Mouse (Mus musculus) heart, postnatal 0 days (tissue): ENCODE measurements around the gene Nipal1. TPM values are rescaled to one million over a fixed set of nuclear protein-coding genes. Genes with fewer than 3 reads are reported as not detected.

Experiments used
- ATAC-seq: fragments of 200-750 bp; cut with Nextera tagmentation; 2 replicates; pipeline ENCODE4 v1.8.0; 2017; ENCODE audit warnings: low read depth, moderate number of reproducible peaks, moderate library complexity; ENCODE audit not compliant: insufficient read depth
- DNase-seq: peaks from one replicate; pipeline ENCODE4 v3.0.0-alpha.2; 2016; ENCODE audit warnings: low spot score
- H3K27ac ChIP-seq: fragments of 300-500 bp; sonication (generic); 2 replicates; pipeline ENCODE4 v1.5.1; 2014; ENCODE audit warnings: low read depth, mild to moderate bottlenecking
- H3K27me3 ChIP-seq: fragments of 300-500 bp; sonication (generic); 2 replicates; pipeline ENCODE4 v1.6.1; 2014; ENCODE audit warnings: low read length, mixed read lengths; ENCODE audit not compliant: control insufficient read depth, insufficient read depth
- H3K36me3 ChIP-seq: fragments of 300-500 bp; sonication (generic); replicated peaks from 2 replicates; pipeline ENCODE4 v1.6.1; 2014; ENCODE audit warnings: low read length, mixed read lengths; ENCODE audit not compliant: control insufficient read depth, insufficient read depth
- H3K4me1 ChIP-seq: fragments of 300-500 bp; sonication (generic); 2 replicates; pipeline ENCODE4 v1.6.1; 2014; ENCODE audit warnings: antibody characterized with exemption; ENCODE audit not compliant: control insufficient read depth, insufficient read depth
- H3K4me2 ChIP-seq: fragments of 300-500 bp; sonication (generic); 2 replicates; pipeline ENCODE4 v1.6.1; 2014; ENCODE audit warnings: low read depth, mild to moderate bottlenecking, low read length, moderate library complexity
- H3K4me3 ChIP-seq: fragments of 300-500 bp; sonication (generic); 2 replicates; pipeline ENCODE4 v1.5.1; 2014; ENCODE audit warnings: low read depth, low read length
- H3K9ac ChIP-seq: fragments of 300-500 bp; sonication (generic); replicated peaks from 2 replicates; pipeline ENCODE4 v1.6.1; 2014; ENCODE audit warnings: low read depth, low read length, mixed read lengths
- H3K9me3 ChIP-seq: fragments of 300-500 bp; sonication (generic); replicated peaks from 2 replicates; pipeline ENCODE4 v1.6.1; 2016; ENCODE audit warnings: low read length; ENCODE audit not compliant: control insufficient read depth
- CTCF ChIP-seq: IDR thresholded peaks from 2 replicates; pipeline ENCODE4 v1.5.1; 2016; ENCODE audit warnings: antibody characterized with exemption, control low read depth, low read depth
- EP300 ChIP-seq: IDR thresholded peaks from 2 replicates; pipeline ENCODE4 v1.6.1; 2016; ENCODE audit warnings: antibody characterized with exemption, low read depth
- WGBS: fragments of 180-500 bp; shearing (Covaris S2); extraction: QIAGEN DNeasy Blood & Tissue Kit; methylation state at CpG from one replicate; pipeline ENCODE4 v1.1.7; 2014; 5-methylcytosine and 5-hydroxymethylcytosine counted together
- polyA plus RNA-seq: library from polyadenylated mRNA; unstranded; fragments of >200 nt; fragmentation: Nextera tagmentation; extraction: Ambion mirVana; gene quantifications from 2 replicates; pipeline ENCODE4 v1.2.1, GENCODE M21; 2015
- total RNA-seq: library from RNA; depleted of rRNA; stranded (reverse); fragments of >200 nt; gene quantifications from 2 replicates; pipeline ENCODE4 v1.2.3, GENCODE M21; 2014; ENCODE audit warnings: low replicate concordance

Gene Nipal1
- total and polyA plus RNA-seq, 2 experiments from 2014 or later: 0.46 TPM; not detected in 1

DNA sequence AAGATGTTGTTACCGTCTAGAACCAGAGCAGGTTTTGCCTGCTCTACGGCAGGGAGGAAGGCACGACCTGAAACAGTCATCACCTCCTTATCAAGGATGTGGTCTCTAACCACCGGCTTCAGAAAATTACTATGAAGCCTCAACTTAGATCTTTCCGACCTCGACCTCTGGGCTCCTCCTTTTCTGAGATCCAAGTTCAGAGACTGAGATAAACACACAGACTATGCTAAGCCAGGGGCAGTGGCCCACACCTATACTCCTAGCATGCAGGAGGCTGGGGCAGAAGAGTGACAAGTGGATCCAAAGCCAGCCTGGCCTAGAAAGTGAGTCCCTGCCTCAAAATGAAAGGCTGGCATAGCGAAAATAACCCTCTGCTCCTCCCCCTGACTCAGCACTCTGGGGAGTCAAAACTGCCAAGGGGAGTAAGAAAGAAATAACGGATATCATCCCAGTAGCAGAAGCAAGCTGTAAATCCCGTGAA, 12.8 kb upstream of the Nipal1 start:
- ATAC-seq (no peak), DNase-seq (no peak)
- H3K27ac ChIP-seq: peak overlapping the region; percentile 28; the same call in 1 of the 2 replicates
- 62% methylated on average over 9 of the region's 9 CpGs for WGBS
- H3K27me3 ChIP-seq: no peaks in the 10 kb centered on the region
- no peak overlapping the region for H3K9ac ChIP-seq
- no peak for TF ChIP-seq EP300
- TF ChIP-seq CTCF: no peak
- no peak overlapping the region for H3K4me2 ChIP-seq
- H3K9me3 ChIP-seq: no peaks in the 10 kb centered on the region
- H3K4me3 ChIP-seq: no peak overlapping the region
- no peaks in the 10 kb centered on the region for H3K4me1 ChIP-seq
- no peaks in the 10 kb centered on the region for H3K36me3 ChIP-seq

DNA sequence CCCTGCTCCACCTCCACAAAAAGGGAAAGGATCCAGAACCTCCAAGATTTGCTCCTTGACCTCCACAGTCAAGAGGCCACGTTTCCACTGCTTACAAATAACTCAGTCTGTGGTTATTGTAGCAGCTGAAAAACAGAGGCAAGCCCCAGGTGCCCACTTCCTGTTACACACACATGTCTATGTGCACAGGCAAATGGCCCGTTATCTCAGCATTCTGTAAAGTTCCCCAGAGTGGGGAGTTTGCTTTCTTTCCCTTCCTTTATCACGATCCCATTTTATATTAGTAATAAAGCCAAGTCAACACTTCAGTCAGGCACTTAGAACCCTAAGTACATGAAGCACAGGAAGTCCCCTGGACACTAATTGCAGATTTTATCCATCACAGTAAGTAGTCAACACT, 11.5 kb upstream of the Nipal1 start:
- ATAC-seq: no peak
- no peaks in the 10 kb centered on the region for H3K36me3 ChIP-seq
- H3K9ac ChIP-seq: no peak overlapping the region
- TF ChIP-seq EP300: no peak
- no peak for TF ChIP-seq CTCF
- no peak for DNase-seq
- H3K9me3 ChIP-seq: no peaks in the 10 kb centered on the region
- H3K4me3 ChIP-seq: no peak overlapping the region
- H3K4me2 ChIP-seq: no peak overlapping the region
- H3K27me3 ChIP-seq: no peaks in the 10 kb centered on the region
- no peaks in the 10 kb centered on the region for H3K4me1 ChIP-seq
- H3K27ac ChIP-seq: peak overlapping the region; percentile 43; the same call in 1 of the 2 replicates
- WGBS: 30% methylated on average over 3 of the region's 3 CpGs

DNA sequence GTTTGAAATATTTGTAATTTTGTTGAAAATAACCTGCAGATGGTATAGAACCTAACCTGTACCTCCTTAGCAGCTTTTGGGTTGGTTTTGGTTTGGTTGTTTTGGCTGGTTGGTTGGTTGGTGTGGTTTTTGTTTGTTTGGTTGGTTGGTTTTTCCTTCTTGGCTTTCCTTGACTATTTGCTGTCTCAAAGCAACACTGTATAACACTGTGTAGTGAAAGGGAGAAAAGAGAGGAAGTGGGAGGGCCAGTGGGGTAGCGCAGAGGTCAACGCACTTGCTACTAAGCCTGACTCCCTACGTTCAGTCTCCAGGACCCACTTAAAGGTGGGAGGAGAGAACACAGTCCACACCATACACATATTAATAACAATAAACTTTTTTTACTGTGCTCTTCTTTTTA, 11.0 kb upstream of the Nipal1 start:
- ATAC-seq: no peak
- 67% methylated on average over 3 of the region's 3 CpGs for WGBS

DNA sequence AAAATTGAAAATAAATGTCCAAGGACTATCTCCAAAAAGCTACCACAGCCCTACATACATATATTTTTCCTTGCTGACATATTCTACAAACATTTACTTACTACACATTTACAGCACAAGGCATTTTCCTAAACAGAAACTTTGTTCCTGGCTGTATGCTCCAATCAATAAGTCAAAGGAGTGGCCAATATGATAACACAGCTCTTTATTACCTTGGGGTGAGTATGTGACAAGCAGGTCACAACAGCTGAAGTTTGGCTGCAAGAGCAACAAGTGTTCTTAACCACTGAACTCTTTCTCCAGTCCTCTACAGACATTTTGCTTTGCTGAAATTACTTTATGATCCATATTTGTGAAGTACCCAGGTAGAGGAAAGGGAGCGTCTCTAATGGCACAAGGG, 7.5 kb upstream of the Nipal1 start:
- DNase-seq (no peak), ATAC-seq (no peak)
- TF ChIP-seq CTCF: no peak
- Histone ChIP-seq H3K9me3 (no peaks in the 10 kb centered on the region), H3K4me1 (no peaks in the 10 kb centered on the region), H3K36me3 (no peaks in the 10 kb centered on the region), H3K27me3 (0 out of 2 replicates have a peak, but pooled peaks cover 5% of the 10 kb centered on the region), H3K4me3 (no peak overlapping the region), H3K9ac (no peak overlapping the region), H3K4me2 (no peak overlapping the region), H3K27ac (no peak overlapping the region)
- WGBS: 77% methylated on average over 1 of the region's 1 CpGs

More for the DNA sequence above, 11.0 kb upstream of the Nipal1 start:
- no peak overlapping the region for H3K4me2 ChIP-seq
- no peak for TF ChIP-seq EP300
- TF ChIP-seq CTCF: no peak
- H3K27ac ChIP-seq: peak overlapping the region; percentile 18; the same call in 1 of the 2 replicates
- H3K36me3 ChIP-seq: no peaks in the 10 kb centered on the region
- no peaks in the 10 kb centered on the region for H3K9me3 ChIP-seq
- H3K4me1 ChIP-seq: no peaks in the 10 kb centered on the region
- no peak for DNase-seq
- H3K4me3 ChIP-seq: no peak overlapping the region
- no peaks in the 10 kb centered on the region for H3K27me3 ChIP-seq
- H3K9ac ChIP-seq: no peak overlapping the region

DNA sequence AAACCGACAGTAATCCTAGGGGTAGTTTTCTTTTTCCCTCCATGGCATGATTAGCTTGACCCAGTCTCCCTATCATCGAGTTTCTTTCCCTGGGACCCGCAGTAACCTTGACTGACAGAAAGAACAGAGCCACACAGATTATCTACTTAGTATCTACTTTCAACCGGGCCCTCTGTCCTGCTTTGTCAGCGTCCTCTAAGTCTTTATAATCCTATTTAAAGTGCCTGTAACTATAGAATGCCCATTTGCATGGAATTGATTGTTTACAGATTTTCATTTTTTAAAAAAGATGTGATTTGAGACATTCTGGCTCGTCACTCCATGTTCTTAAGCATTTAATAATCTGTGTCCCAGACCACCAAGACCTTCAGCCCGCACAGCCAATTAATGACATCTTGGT, 3.9 kb upstream of the Nipal1 start:
- Histone ChIP-seq H3K9ac (no peak overlapping the region), H3K9me3 (no peaks in the 10 kb centered on the region), H3K27ac (no peak overlapping the region), H3K36me3 (no peaks in the 10 kb centered on the region), H3K27me3 (peaks cover 35% of the 10 kb centered on the region), H3K4me3 (no peak overlapping the region), H3K4me1 (no peaks in the 10 kb centered on the region), H3K4me2 (no peak overlapping the region)
- no peak for DNase-seq
- ATAC-seq: no peak
- WGBS: 60% methylated on average over 7 of the region's 7 CpGs
- TF ChIP-seq EP300 (no peak), CTCF (no peak)

DNA sequence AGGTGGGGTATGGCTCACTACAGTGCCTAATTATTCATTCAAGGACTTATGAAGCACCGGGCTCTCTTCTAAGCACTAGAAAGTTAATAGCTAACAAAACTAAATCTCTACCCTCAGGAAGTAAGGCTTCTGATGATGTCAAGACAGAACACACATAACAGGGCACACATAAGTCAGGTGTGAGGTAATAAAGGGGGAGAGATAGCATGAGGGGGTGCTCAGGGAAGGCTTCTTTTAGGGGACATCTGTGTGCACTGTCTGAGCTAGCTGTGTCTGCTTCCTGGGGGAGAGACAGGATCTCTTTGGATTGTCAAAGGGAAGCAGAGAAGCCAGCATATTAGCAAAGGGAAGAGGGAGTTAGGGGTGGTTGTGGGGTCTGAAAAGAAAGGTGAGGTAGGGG, 3.4 kb upstream of the Nipal1 start, which contains the start of gene Cnga1:
Gene Cnga1, minus strand, starts transcription at position 101 of the 400 bp plus-strand sequence.
- DNase-seq: no peak
- ATAC-seq: no peak
- no peaks in the 10 kb centered on the region for H3K9me3 ChIP-seq
- WGBS: 82% methylated on average over 1 of the region's 1 CpGs
- H3K4me3 ChIP-seq: no peak within 1 kb of the TSS
- no peaks in the 10 kb centered on the region for H3K36me3 ChIP-seq
- no peak within 1 kb of the TSS for H3K4me2 ChIP-seq
- TF ChIP-seq CTCF (no peak), EP300 (no peak)
- no peaks in the 10 kb centered on the region for H3K4me1 ChIP-seq
- H3K9ac ChIP-seq: no peak within 1 kb of the TSS
- H3K27ac ChIP-seq: no peak within 1 kb of the TSS
- peaks cover 35% of the 10 kb centered on the region for H3K27me3 ChIP-seq
